Mouse (Mus musculus) layer of hippocampus, adult 9-10 months (tissue): ENCODE measurements around the gene Id1.

Experiments
- DNase-seq: peaks from one replicate; pipeline ENCODE4 v3.0.0; 2022; ENCODE audit warnings: low spot score

Id1 gene

GRCm38 (mm10) chr2:152736090-152736601 is at the start of gene Id1:
Gene Id1 (plus strand): TSS chr2:152736251.
- no peak for DNase-seq

GRCm38 (mm10) chr2:152686399-152686798 is 49.7 kb upstream of the Id1 start:
- no peak for DNase-seq

- peak; percentile 79 for DNase-seq
These were observed 49.2 kb upstream of the Id1 start, which contains the start of gene Mcts2 for GRCm38 (mm10) chr2:152686806-152687267. Gene Mcts2 (plus strand): TSS chr2:152687035.

- DNase-seq: no peak
These were observed 44.4 kb upstream of the Id1 start for GRCm38 (mm10) chr2:152691564-152692217.

DNA sequence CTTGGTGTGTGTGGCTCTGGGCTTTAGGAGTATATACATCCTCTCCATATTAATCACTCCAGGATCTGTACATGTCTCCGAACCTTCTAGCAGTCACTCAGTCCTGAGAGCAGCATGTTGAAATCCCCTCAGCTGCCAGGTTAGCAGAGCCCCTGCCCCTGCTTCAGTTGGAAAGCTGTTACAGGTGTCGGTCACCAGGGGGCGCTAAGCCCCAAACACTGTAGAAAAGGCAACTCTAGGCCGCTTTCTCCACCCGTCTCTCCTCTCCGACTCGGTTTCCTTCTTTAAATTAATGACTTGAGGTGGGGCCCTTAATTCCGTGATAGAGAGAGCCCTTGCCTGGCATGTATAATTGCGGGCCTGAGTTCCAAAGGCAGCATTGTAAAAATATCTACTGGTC is 42.8 kb upstream of the Id1 start:
- no peak for DNase-seq

- DNase-seq: no peak
These were observed 42.3 kb upstream of the Id1 start for GRCm38 (mm10) chr2:152693735-152694134.

DNA sequence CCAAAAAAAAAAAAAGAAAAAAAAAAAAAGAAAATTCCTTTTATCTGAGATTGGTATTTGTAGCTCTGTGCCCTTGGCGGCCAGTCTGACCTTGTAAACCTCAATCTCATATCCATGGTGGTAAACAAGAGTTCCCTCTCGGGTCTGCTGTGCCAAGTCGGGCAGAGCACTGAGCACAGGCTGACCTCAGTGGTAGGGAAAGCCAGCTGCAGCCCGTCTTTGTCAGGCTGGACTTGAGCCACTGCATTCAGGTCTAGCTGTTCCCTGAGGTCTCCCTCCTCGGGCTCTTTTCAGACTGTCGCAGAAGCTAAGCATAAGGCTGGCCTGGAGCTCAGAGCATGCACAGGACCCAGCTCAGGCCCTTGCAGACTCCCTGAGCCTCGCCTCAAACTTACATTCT is 41.3 kb upstream of the Id1 start:
- no peak for DNase-seq

GRCm38 (mm10) chr2:152696016-152696415 is 40.0 kb upstream of the Id1 start:
- DNase-seq: no peak

DNA sequence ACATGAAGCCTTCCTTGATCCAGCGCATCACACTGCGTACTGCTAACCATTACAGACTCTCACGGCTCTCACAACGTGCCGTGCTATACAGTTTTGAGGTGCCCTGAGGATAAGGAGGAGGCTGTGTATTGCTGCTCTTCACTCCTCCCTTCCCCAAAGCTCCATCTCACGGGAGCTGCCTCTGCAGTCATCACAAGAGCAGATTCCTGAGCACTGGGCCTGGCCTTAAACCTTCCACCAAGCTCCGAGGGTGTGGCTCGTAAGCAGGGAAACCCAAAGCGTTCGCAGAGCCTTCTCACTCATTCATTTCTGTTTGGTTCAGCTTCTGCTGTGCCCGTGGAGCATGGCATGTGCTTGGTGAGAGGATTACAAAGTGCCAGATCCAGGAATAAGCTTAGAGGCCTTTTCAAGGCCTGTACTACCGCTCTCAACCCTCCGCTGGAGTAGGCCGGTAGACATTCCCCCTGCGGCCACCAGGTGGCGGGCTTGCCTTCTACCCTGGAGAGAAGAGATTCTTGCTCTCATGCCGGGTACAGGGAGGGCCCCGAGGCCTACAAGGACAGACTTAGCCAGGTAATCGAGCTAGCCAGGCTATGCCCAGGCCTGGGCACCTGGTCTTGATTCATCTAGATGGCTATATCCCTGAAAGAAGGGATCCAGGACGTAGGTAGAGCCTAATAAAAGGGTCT is 39.4 kb upstream of the Id1 start:
- DNase-seq: peak; percentile 94

DNA sequence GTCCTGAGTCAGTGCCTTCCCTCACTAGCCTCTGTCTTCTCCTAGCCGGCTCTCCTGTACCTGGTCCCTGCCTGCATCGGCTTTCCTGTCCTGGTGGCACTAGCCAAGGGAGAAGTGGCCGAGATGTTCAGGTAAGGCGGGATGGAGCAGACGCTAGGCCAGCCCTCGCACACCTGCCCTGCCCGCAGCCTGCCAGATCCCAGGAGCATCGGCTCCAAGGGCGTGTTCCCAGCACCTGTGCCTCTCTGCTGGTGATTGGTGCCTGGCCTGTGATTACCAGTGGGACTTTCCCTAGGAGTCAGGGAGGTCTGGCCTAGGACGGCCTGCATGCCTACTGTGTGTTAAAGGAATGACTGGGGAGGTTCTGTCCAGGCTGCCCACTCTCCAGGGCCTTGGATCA is 35.9 kb upstream of the Id1 start:
- DNase-seq: no peak

DNA sequence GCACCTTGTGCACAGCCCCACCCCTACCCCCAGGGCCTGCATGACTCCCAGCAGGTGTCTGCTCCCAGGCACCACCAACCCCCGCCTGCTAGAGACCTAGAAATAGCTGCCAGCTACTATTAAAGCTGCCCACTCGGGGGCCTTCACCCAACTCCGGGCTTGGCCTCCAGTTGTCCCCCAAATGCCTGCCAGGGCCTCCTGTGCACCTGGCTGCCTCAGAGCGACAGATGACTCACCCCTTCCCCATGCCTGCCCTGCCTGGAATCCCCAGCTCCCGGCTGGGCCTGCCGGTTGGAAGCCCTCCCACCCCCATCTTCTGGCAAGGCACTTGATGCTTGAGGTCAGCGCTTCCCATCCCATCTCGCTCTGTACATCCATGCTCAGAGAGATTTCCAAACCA is 35.3 kb upstream of the Id1 start:
- no peak for DNase-seq

- no peak for DNase-seq
These were observed 32.3 kb upstream of the Id1 start for GRCm38 (mm10) chr2:152703596-152704255.

DNA sequence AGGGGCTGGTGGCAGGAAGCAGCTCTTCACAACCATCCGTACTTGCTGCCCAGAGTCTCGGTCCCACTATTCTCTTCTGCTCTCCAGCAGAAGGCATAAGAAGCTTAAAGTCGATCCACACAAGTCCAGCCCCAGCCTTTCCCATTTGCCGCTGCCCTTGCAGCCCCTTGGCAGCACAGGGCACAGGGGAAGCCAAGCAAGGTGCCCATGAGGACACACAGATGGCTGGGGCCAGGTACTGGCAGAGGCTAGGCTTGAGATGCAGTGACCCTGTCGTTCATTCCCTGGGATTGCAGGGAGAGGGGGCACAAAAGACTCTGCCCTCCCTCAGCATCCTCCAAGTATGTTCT is 31.8 kb upstream of the Id1 start:
- DNase-seq: no peak

DNA sequence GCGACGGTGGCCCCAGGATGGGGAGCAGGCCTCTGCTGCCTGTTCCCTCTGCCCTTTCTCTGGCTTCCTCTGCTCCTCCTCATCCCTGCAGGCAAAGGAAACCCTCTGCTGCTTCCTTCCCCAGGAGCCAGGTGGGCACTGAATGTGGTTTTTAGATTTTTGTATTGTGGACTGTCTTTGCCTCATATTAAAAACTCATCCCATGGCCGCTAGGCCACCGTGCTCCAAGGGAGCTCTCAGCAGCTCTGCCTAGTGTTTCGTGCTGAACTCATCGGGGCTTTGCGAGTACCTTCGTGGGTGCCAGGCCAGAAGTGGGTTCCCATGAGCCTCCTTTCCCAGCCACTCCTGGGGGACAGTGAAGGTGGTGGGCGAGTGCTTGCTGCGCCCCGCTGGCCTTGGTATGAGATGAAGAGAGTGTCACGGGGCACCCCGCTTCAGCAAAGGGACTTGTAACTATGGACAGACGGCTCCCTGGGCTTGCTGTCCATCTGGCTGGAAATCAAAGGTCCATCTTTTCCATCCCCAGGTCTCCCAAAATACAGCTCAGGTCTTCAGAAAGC is 31.2 kb upstream of the Id1 start:
- DNase-seq: no peak

DNA sequence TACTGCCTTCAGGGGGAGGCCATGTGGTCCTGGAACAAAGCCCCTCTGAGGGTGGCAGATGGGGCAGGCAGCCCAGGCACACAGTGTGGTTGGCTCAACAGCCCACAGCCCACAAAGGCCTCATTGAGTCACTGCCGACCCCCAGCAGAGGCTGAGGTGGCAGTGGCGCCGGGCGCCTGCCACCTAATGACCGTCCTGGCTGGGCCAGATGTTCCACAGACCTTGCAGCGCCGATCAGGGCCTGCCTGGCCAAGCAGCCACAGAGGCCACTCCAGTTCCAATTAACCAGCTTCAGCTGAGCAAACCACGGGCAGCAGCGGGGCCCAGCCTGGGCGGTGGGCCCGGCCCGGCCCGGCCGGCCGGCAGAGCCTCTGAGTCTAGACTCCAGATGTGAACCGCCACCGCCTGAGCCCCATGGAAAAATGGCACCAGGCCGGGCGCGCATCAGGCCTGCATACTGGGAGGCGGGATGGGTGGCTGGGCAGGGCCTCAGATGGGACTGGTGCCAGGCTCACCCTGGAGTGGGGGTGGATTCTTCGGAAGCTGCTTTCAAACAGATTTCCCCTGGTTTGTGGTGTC is 30.0 kb upstream of the Id1 start:
- DNase-seq: peak; percentile 29

DNA sequence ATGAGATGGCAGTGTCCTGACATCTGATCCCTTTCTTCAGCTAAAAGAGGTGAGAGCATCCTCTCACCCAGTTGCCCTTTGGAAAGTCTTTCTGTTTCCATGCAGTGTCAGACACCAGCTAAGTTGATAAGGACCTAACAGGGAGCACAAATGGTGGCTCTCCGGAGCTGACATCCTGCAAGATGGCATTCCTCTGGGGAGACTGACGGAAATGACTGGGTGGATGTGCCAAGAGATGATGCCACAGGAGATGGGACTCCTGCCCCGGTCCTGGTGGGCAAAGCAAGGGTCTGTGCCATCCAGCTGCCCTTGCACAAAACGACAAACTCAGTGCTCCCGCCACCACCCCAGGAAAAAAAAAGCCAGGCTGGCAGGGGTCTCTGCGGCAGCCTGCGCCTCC is 28.9 kb upstream of the Id1 start:
- no peak for DNase-seq

DNA sequence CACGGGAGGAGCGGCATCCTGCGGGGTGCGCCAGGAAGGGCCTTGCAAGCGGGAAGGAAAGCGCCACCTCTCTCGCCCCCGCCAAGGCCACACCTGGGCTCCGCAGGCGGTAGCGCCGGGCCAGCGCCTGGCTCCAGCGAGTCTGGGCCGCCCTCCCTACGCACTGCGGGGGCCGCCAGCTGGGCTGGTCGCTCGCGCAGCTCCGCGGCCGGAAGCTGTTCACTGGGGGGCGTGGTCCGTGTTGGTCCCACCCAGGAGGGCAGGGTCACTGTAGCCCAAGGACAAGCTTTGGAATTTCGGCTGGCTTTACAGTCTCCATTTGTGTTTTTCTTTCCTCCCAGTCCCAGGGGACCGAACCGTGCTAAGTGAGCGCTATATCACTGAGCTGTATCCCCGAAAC is 28.4 kb upstream of the Id1 start:
- no peak for DNase-seq

GRCm38 (mm10) chr2:152709066-152709465 is 27.0 kb upstream of the Id1 start:
- DNase-seq: no peak

- DNase-seq: no peak
These were observed 19.7 kb upstream of the Id1 start for GRCm38 (mm10) chr2:152716241-152716772.

DNA sequence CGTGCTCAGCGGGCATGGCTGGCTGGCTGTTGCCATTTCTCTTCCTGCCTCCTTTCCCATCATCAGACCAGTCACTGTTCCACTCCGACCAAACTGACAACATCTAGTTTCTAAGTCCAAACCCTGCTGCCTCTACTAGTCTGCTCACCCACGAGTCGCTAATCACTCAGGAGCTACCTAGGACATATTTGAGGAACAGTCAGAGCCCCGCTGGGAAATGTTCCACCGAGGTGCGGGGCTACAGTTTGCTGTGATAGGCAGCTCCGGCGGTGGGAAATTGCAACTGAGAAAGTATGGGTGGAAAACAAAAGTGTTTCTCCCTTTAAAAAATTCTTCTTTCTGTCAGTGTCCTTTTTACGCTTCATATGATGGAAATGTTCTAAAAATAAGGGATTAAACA is 18.4 kb upstream of the Id1 start:
- no peak for DNase-seq

GRCm38 (mm10) chr2:152718076-152718475 is 18.0 kb upstream of the Id1 start:
- no peak for DNase-seq

DNA sequence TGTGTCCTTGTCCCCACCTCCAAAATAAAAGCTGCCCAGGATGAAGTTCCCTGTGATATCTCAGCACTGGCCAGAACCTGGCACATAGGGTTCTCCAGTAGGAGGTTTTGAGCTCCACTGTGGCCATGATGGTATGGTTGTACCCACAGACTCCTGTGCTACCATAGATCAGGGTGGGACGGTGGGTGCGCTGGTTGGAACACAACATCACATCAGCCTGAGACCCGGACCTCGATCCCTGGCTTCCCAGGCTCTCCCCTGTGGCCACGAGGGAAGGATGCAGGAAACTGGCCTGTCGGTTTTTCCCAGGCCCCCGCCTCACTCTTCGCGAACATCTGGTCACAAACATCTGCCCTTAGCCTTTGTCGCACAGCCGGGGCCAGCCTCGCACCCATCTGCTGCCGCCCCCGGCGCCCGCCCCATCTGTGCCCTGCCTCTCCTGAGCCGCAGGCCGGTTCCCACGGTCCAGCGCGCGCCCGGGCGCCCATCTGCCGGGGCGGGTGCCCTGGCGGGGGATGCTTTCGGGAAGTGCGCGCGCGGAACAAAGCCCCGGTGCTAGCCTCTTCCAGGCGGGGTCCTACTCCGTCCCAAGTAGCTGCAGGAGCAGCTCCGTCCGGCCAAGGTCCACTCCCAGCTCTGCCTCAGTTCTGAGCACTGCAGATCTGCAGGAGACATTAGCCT is 12.3 kb upstream of the Id1 start:
- DNase-seq: no peak
